Mouse (Mus musculus) liver, adult 2 months (tissue): ENCODE data around the gene Sez6l. TPM values are rescaled to one million over a fixed set of nuclear protein-coding genes. Genes with fewer than 3 reads are reported as not detected.

ENCODE experiments used
- DNase-seq: peaks from one replicate; pipeline ENCODE4 v3.0.0-alpha.2; 2011; ENCODE audit warnings: low read depth, low spot score; ENCODE audit errors: extremely low read depth
- H3K27ac ChIP-seq: fragments of 200-500 bp; replicated peaks from 2 replicates; pipeline ENCODE4 v1.5.1; 2012; ENCODE audit warnings: low read depth, mild to moderate bottlenecking, control low read depth, inconsistent platforms, low read length; ENCODE audit not compliant: insufficient read depth
- H3K27me3 ChIP-seq: fragments of 200-500 bp; 2 replicates; pipeline ENCODE4 v1.6.1; 2012; ENCODE audit warnings: mild to moderate bottlenecking, moderate library complexity, low read length, inconsistent platforms; ENCODE audit not compliant: control insufficient read depth, insufficient read depth
- H3K36me3 ChIP-seq: fragments of 200-500 bp; 2 replicates; pipeline ENCODE4 v1.6.1; 2012; ENCODE audit warnings: low read length, inconsistent platforms; ENCODE audit not compliant: control insufficient read depth, insufficient read depth
- H3K4me1 ChIP-seq: fragments of 200-500 bp; 2 replicates; pipeline ENCODE4 v1.6.1; 2011; ENCODE audit warnings: low read length; ENCODE audit not compliant: control insufficient read depth, insufficient read depth
- H3K4me3 ChIP-seq: fragments of 200-500 bp; 2 replicates; pipeline ENCODE4 v1.5.1; 2011; ENCODE audit warnings: low read depth, mild to moderate bottlenecking, control low read depth, low read length, moderate library complexity; ENCODE audit not compliant: insufficient read depth
- H3K79me2 ChIP-seq: fragments of 200-500 bp; 2 replicates; pipeline ENCODE4 v1.6.1; 2012; ENCODE audit warnings: inconsistent platforms, mild to moderate bottlenecking, low read length, moderate library complexity; ENCODE audit not compliant: control insufficient read depth, insufficient read depth
- H3K9ac ChIP-seq: fragments of 200-500 bp; 2 replicates; pipeline ENCODE4 v1.6.1; 2012; ENCODE audit warnings: low read depth, mild to moderate bottlenecking, control low read depth, inconsistent platforms, low read length
- CTCF ChIP-seq: fragments of 200-500 bp; IDR thresholded peaks from 2 replicates; pipeline ENCODE4 v1.5.1; 2011; ENCODE audit warnings: low read depth, low read length, control low read depth
- POLR2A ChIP-seq: fragments of 200-500 bp; IDR thresholded peaks from 2 replicates; pipeline ENCODE4 v1.6.1; 2011; ENCODE audit warnings: low read length, control low read depth; ENCODE audit not compliant: insufficient read depth; ENCODE audit errors: extremely low read depth
- WGBS: fragments of 180-500 bp; shearing (Covaris S2); methylation state at CpG from one replicate; pipeline ENCODE4 v1.1.7; 2018; 5-methylcytosine and 5-hydroxymethylcytosine counted together
- polyA plus RNA-seq: library from polyadenylated mRNA; depleted of rRNA; stranded (reverse); fragments of >200 nt; gene quantifications from 2 replicates; pipeline ENCODE4 v1.2.3, GENCODE M21; 2012
- total RNA-seq: library from RNA; depleted of rRNA; stranded (reverse); fragments of >200 nt; gene quantifications from 2 replicates; pipeline ENCODE4 v1.2.3, GENCODE M21; 2014

Gene Sez6l
- total and polyA plus RNA-seq, 2 experiments = under 0.01 TPM; not detected in 1

DNA sequence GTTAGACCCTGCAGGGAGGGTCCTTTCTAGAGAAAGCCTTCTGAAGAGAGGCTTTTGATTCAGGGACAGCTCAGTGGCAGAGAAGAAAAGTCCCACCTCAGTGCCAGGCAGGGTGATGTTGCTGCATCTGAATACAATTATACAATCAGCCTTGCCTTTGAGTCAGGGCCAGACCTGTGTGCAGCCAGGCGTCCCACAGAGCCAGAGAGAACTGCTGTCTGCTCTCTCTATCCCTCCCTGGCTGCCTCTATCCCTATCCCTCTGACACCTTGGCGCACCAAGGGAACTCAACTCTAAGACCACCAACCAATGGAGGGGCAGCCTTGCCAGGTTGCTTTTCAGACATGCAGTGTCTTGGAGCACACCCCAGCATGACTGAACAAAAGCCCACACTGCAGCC is 75.6 kb downstream of the Sez6l start:
- no peak for TF ChIP-seq POLR2A
- TF ChIP-seq CTCF = no peak
- H3K36me3 ChIP-seq = no peaks in the 10 kb centered on the region
- WGBS = 67% methylated on average over 2 of the region's 2 CpGs
- no peak overlapping the region for H3K9ac ChIP-seq
- no peaks in the 10 kb centered on the region for H3K27me3 ChIP-seq
- DNase-seq = no peak
- no peak overlapping the region for H3K27ac ChIP-seq
- no peak overlapping the region for H3K4me3 ChIP-seq
- H3K79me2 ChIP-seq = no peaks in the 10 kb centered on the region
- H3K4me1 ChIP-seq = no peaks in the 10 kb centered on the region

DNA sequence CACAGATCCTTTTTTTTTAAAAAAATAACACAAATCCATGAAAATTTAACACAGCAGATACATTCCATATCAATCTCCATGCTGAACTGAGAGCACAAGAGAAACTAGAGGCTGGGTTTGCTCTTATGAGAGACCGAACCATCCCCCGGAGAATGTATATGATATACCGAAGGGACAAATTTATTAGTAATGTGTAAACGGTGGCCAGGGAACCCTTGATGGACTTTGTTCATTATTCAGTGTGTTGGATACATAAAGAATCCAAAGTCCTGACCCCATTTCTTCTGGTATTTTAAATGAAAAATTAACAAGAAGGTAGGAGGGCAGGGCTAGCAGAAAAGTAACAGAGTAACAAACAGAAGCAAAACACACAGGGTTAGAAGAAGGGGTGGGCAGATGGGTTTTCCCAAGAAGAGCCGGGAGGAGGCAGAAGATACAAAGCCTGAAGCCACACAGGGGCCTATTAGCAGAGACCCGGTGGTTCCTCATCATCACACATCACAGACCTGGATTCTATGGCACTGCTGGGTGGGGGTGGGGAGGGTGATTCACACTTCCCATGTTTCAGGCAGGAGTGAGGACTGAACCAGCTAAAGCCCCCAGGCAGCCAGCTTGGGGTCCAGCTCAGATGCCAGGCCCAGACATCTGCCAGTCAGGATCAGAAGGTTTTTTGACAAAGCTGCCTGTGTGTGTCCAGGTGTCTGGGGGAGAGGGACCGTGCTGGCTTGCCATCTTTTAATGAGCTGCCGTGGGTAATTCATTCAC is 76.9 kb downstream of the Sez6l start:
- Histone ChIP-seq H3K4me3 (no peak overlapping the region), H3K36me3 (no peaks in the 10 kb centered on the region), H3K9ac (no peak overlapping the region), H3K27me3 (no peaks in the 10 kb centered on the region), H3K79me2 (no peaks in the 10 kb centered on the region), H3K27ac (no peak overlapping the region), H3K4me1 (no peaks in the 10 kb centered on the region)
- TF ChIP-seq CTCF (no peak), POLR2A (no peak)
- DNase-seq = no peak
- WGBS = 67% methylated on average over 8 of the region's 8 CpGs

DNA sequence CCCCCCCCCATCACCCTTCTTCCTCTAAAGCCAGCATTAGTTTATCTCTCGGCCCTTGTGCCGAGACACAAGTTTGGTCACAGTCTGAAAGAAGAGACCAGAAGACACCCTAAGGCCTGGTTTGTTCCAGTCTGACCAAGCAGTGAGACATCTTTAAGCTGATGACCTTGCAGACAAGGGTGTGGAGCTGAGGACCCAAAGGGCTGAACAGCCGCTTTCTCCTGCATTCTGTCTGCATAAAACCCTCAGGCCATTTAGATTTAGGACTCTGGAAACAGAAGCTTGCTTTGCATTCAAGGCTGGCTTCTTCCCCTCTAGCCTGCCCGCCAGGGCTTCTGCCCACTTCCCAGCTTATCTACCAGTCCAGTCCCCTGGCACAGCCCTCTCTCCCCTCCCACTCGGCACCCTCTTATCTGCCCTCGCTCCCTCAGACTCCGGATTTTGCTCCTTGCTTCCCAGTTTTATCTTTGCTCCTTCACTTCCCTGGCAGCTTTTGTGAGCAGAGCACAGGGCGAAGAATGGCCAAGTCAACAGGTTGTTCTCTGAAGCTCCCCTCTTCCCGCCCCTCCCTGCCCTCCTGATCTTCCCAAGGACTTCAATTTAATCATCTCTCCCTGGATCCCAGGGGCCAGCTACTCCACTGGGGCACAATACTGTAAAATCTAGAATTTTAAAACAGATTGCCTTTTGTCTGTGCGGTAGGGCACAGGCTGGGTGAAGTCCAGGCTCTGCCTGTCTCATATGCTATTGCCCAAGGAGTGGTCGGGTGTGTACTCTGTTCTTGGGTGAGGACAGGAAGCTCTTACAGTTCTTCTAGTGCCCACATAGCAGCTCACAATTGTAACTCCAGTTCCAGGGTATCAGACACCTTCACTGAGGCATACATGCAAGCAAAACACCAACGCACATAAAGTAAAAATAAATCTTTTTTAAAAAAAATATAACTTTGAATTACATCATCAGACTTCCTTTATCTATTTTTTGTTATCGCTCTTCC is 77.8 kb downstream of the Sez6l start:
- TF ChIP-seq CTCF (no peak), POLR2A (no peak)
- no peak overlapping the region for H3K9ac ChIP-seq
- H3K4me1 ChIP-seq = no peaks in the 10 kb centered on the region
- H3K4me3 ChIP-seq = no peak overlapping the region
- H3K27ac ChIP-seq = no peak overlapping the region
- 53% methylated on average over 13 of the region's 13 CpGs for WGBS
- H3K36me3 ChIP-seq = no peaks in the 10 kb centered on the region
- no peaks in the 10 kb centered on the region for H3K79me2 ChIP-seq
- no peak for DNase-seq
- H3K27me3 ChIP-seq = no peaks in the 10 kb centered on the region

DNA sequence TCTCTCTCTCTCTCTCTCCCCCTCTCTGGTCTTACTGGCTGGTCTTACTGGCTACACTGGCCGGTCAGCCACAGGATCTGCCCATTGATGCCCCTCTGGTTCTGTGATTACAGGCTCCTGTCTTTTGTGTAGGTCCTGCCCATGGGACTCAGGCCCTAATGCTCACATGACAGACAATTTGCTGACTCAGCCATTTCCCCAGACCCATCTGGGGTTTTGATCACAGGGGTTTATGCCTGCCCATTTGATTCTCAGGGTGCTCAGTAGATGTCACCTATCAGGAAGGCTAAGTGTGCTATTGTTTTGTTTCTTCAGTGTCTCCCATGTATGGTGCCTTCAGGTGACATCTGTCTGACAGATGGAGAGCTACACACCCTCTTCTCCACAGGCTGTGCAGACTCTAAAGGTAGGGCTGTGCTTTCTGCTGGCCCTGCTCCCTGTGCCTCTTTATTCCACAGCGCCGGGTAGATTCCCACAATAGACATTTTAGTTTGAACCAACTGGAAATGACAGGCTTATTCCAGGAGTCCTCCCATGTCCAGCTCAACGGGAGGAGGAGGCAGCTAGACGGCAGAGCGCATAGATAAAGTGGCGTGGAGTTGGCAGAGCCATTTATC is 80.1 kb downstream of the Sez6l start:
- Histone ChIP-seq H3K79me2 (no peaks in the 10 kb centered on the region), H3K9ac (no peak overlapping the region), H3K27ac (no peak overlapping the region), H3K4me1 (no peaks in the 10 kb centered on the region), H3K36me3 (no peaks in the 10 kb centered on the region), H3K27me3 (no peaks in the 10 kb centered on the region), H3K4me3 (no peak overlapping the region)
- DNase-seq = no peak
- TF ChIP-seq POLR2A (no peak), CTCF (no peak)
- 76% methylated on average over 7 of the region's 7 CpGs for WGBS

DNA sequence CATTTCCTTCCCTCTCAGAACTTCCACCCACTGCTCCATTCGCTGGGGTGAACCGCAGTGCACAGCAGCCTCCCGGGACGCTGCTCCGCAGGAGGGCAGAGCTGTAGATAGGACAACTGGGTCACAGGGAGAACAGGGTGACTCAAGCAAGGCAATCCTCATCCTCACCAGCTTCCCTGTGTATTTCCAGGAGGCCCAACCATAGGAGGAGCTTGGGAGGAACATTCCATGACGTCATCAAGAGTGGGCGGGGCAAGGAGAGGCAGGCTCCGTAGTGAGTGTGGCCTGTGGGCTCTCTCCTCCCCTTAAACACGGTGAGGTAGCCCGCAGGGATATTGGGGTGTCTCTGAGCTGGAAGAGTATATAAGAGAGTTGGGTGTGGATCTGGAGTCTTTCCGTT is 83.5 kb downstream of the Sez6l start:
- DNase-seq = no peak
- no peaks in the 10 kb centered on the region for H3K79me2 ChIP-seq
- 34% methylated on average over 11 of the region's 11 CpGs for WGBS

More for the DNA sequence above, 83.5 kb downstream of the Sez6l start:
- no peak for TF ChIP-seq CTCF
- no peak for TF ChIP-seq POLR2A
- Histone ChIP-seq H3K4me3 (no peak overlapping the region), H3K36me3 (no peaks in the 10 kb centered on the region), H3K4me1 (no peaks in the 10 kb centered on the region), H3K27me3 (no peaks in the 10 kb centered on the region), H3K9ac (no peak overlapping the region), H3K27ac (no peak overlapping the region)
